Mouse (Mus musculus) urinary bladder, postnatal 14 days (tissue): ENCODE measurements around the gene Tanc2.

Experiments used
- DNase-seq: peaks from one replicate; pipeline ENCODE4 v3.0.0; 2021; ENCODE audit warnings: low spot score

The Tanc2 gene

GRCm38 (mm10) chr11:105836344-105836891 is 246.6 kb downstream of the Tanc2 start:
- DNase-seq: no peak

GRCm38 (mm10) chr11:105837962-105838361 is 248.2 kb downstream of the Tanc2 start:
- no peak for DNase-seq

GRCm38 (mm10) chr11:105845901-105846300 is 256.1 kb downstream of the Tanc2 start:
- no peak for DNase-seq

GRCm38 (mm10) chr11:105855504-105855903 is 265.7 kb downstream of the Tanc2 start:
- no peak for DNase-seq

- no peak for DNase-seq
Observed at GRCm38 (mm10) chr11:105858063-105858462, 268.3 kb downstream of the Tanc2 start.

- no peak for DNase-seq
Observed at GRCm38 (mm10) chr11:105885558-105885957, 295.8 kb downstream of the Tanc2 start.

GRCm38 (mm10) chr11:105887281-105887680 is 297.5 kb downstream of the Tanc2 start:
- no peak for DNase-seq

- DNase-seq: no peak
Observed at GRCm38 (mm10) chr11:105899151-105899550, 309.4 kb downstream of the Tanc2 start.

- no peak for DNase-seq
Observed at GRCm38 (mm10) chr11:105901501-105901900, 311.7 kb downstream of the Tanc2 start.

GRCm38 (mm10) chr11:105902956-105903355 is 313.2 kb downstream of the Tanc2 start:
- no peak for DNase-seq

- no peak for DNase-seq
Observed at GRCm38 (mm10) chr11:105905529-105906213, 315.9 kb downstream of the Tanc2 start.

GRCm38 (mm10) chr11:105907381-105907780 is 317.6 kb downstream of the Tanc2 start:
- no peak for DNase-seq

- DNase-seq: no peak
Observed at GRCm38 (mm10) chr11:105908926-105909325, 319.1 kb downstream of the Tanc2 start.

- no peak for DNase-seq
Observed at GRCm38 (mm10) chr11:105909617-105910016, 319.8 kb downstream of the Tanc2 start.

- DNase-seq: no peak
Observed at GRCm38 (mm10) chr11:105911149-105911548, 321.4 kb downstream of the Tanc2 start.

- DNase-seq: peak; percentile 81
Observed at GRCm38 (mm10) chr11:105911592-105912375, 322.0 kb downstream of the Tanc2 start.

- no peak for DNase-seq
Observed at GRCm38 (mm10) chr11:105913580-105913979, 323.8 kb downstream of the Tanc2 start.

- DNase-seq: no peak
Observed at GRCm38 (mm10) chr11:105920098-105920785, 330.5 kb downstream of the Tanc2 start.

GRCm38 (mm10) chr11:105920836-105921235 is 331.1 kb downstream of the Tanc2 start:
- DNase-seq: no peak

- no peak for DNase-seq
Observed at GRCm38 (mm10) chr11:105921275-105921674, 331.5 kb downstream of the Tanc2 start.

GRCm38 (mm10) chr11:105922769-105923663 is 333.2 kb downstream of the Tanc2 start:
- DNase-seq: no peak
